Mouse (Mus musculus): ENCODE results near the gene Mdm4. TPM values are rescaled to one million over a fixed set of nuclear protein-coding genes. Genes with fewer than 3 reads are reported as not detected.

Gene Mdm4
- polyA plus RNA-seq, 1 experiment from 2014 or later, result 14.1 TPM

DNA sequence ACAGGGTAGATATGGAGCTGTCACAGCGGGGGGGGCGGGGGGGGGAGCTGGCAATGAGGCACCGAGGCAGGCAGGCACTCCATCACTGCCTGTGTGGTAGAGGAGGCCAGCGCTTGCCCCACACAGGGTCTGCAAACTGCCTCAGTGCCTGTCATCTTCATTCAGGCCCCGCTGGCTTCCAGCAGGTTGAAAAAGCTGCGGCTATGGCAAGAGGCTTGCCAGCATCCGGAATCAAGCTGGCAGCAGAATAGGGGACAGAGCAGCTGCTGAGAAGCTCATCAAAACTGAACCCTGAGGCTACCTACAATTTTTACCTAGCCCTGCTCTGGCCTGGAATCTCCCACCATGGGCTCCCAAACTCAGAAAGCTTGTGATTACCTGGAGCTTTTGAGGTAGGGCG, 112.8 kb downstream of the Mdm4 start:
- WGBS (ENCODE audit: insufficient replicate concordance), result 17% methylated on average over 8 of the region's 8 CpGs
- Histone ChIP-seq H3K9me3 (replicated peaks) (no peaks in the 10 kb centered on the region), H3K4me1 (replicated peaks) (no peaks in the 10 kb centered on the region), H3K36me3 (replicated peaks) (no peaks in the 10 kb centered on the region), H3K27me3 (peaks cover 5% of the 10 kb centered on the region), H3K4me3 (replicated peaks) (no peak overlapping the region), H3K4me2 (no peak overlapping the region), H3K27ac (replicated peaks) (no peak overlapping the region), H3K9ac (no peak overlapping the region)
- no peak for ATAC-seq (ENCODE audit: insufficient read depth)

DNA sequence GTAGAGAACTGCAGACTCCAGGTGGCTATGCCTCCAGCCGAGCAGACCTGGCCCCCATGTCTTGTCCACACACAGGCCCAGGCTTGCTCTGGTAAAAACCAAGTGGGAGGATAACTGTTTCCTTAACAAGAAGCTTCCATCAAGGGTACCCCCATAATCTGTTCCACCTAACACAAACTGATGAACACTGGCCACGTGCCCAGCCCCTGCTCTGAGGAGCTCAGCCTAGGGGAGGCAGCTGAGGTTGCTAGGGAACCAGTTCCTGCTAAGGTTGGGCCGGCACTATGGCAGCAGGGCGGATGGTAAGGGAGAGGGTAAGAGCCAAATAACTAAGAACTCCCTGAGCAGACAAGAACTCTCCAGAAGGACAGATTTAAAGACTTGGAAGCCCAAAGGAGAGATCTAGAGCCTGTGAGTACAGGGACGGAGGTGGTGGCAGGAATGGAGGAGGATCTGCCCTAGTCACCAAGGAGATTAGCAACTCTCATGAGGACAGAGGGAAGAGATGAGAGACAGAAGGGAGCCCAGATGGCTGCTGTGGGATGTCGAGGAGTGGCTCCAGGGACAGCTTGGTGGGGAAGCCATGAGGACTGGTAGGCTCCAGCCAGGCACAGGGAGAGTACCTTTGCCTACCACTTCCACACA, 114.4 kb downstream of the Mdm4 start:
- no peaks in the 10 kb centered on the region for H3K36me3 ChIP-seq (replicated peaks)
- H3K27me3 ChIP-seq, result peaks cover 5% of the 10 kb centered on the region
- H3K4me2 ChIP-seq, result no peak overlapping the region
- H3K9me3 ChIP-seq (replicated peaks), result no peaks in the 10 kb centered on the region
- no peak overlapping the region for H3K4me3 ChIP-seq (replicated peaks)
- H3K27ac ChIP-seq (replicated peaks), result no peak overlapping the region
- 51% methylated on average over 6 of the region's 6 CpGs for WGBS (ENCODE audit: insufficient replicate concordance)
- H3K9ac ChIP-seq, result no peak overlapping the region
- ATAC-seq (ENCODE audit: insufficient read depth), result no peak
- no peaks in the 10 kb centered on the region for H3K4me1 ChIP-seq (replicated peaks)

DNA sequence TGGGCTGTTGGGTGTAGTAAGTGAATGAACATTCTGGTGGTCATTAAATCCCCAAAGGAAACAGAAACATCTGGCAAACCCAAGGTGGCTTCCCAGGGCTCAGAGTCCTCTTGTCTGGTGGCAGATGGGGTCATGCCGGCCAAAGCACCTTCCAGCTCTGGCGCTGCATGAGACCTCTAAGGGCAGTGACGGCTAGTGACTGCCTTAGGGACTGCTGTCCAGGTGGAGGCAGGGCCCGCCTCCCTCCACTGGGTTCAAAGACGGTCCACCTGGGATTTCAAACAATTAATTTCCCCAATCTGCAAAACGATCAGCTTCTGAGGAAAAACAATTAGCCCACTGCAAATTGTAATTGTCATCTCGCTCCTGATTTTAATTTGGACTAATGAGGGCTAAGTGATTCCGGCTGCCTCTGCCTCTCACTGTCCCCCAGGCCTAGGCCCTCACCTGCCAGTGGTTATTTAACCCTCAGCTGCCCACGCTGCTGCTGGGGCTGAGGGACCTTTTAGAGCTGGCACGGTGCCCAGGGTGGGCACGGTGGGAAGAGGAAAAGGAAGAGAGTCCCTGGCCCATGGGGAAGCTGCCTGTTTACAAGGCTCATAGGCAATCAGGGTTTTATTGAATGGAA, 119.8 kb downstream of the Mdm4 start:
- Histone ChIP-seq H3K4me1 (replicated peaks) (no peaks in the 10 kb centered on the region), H3K4me2 (no peak overlapping the region), H3K4me3 (replicated peaks) (no peak overlapping the region), H3K27ac (replicated peaks) (no peak overlapping the region), H3K9ac (no peak overlapping the region), H3K9me3 (replicated peaks) (no peaks in the 10 kb centered on the region), H3K36me3 (replicated peaks) (no peaks in the 10 kb centered on the region), H3K27me3 (no peaks in the 10 kb centered on the region)
- no peak for ATAC-seq (ENCODE audit: insufficient read depth)
- 58% methylated on average over 11 of the region's 11 CpGs for WGBS (ENCODE audit: insufficient replicate concordance)

DNA sequence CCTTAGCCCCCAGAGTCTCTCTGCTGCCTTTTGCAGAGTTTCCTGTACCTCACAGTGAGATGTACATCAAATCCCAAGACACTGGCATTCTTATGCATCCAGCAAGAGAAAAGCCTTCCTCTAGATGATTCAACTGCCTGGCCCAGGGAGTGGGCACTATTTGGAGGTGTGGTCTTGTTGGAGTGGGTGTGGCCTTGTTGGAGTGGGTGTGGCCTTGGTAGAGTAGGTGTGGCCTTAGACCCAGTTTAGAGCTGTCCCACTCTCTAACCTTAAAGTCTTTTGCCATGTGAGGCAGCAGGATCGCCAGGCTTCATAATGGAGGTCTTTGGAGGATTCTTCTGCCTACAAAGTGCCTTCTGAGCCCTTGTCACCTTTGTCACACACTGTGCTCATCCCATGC, 120.4 kb downstream of the Mdm4 start:
- H3K27me3 ChIP-seq, result no peaks in the 10 kb centered on the region
- H3K9ac ChIP-seq, result no peak overlapping the region
- no peaks in the 10 kb centered on the region for H3K36me3 ChIP-seq (replicated peaks)
- no peaks in the 10 kb centered on the region for H3K4me1 ChIP-seq (replicated peaks)
- WGBS (ENCODE audit: insufficient replicate concordance), result 39% methylated on average over 1 of the region's 1 CpGs
- H3K4me2 ChIP-seq, result no peak overlapping the region
- no peaks in the 10 kb centered on the region for H3K9me3 ChIP-seq (replicated peaks)
- no peak for ATAC-seq (ENCODE audit: insufficient read depth)
- no peak overlapping the region for H3K4me3 ChIP-seq (replicated peaks)
- no peak overlapping the region for H3K27ac ChIP-seq (replicated peaks)

Small RNAs within 50 kb of the gene (microRNA-seq; reads per million reads assigned to microRNA genes)
- not detected for gene Gm44300

Other genes with a start within 250 kb of the Mdm4 start
- 0.17 and 0.23 TPM in 2 replicates for gene Lrrn2, start 150.3 kb downstream of the Mdm4 start, polyA plus RNA-seq (2015; fragmentation: Nextera tagmentation; extraction: Ambion mirVana)
- gene Pik3c2b, start 15.1 kb upstream of the Mdm4 start, polyA plus RNA-seq (2015; fragmentation: Nextera tagmentation; extraction: Ambion mirVana), result 0.77 TPM in 2 replicates
- 39.1 and 45.5 TPM in 2 replicates for gene Ppp1r15b, start 100.6 kb upstream of the Mdm4 start, polyA plus RNA-seq (2015; fragmentation: Nextera tagmentation; extraction: Ambion mirVana)
- 2.2 and 2.5 TPM in 2 replicates for gene Plekha6, start 133.6 kb upstream of the Mdm4 start, polyA plus RNA-seq (2015; fragmentation: Nextera tagmentation; extraction: Ambion mirVana)